Mouse (Mus musculus): ENCODE measurements around the gene Paip2b.

- TF ChIP-seq FLI1 (IDR thresholded peaks at IDR 0.05; ENCODE audit: low read length), result no peak
- no peak for TF ChIP-seq GATA1 (IDR thresholded peaks at IDR 0.05; ENCODE audit: borderline replicate concordance, low read length)
These were observed 36.4 kb upstream of the Paip2b start for GRCm38 (mm10) chr6:83867598-83868585.
